In genomic region chr4:155130616-155131015, GRCm38 (mm10) we compare ENCODE assay signal across 12 mouse cellular contexts. TPM values are rescaled to one million over a fixed set of nuclear protein-coding genes. Genes with fewer than 3 reads are reported as not detected.
DNase-seq lines count a peak whose midpoint lies in the region; ATAC-seq and TF ChIP-seq lines count a peak whose summit lies in the region.
"Had no signal": no experiment of that assay in that cellular context is flagged by ENCODE, and none has a peak within 500 bp of the region (broad histone marks: within the 10 kb centered on the region; RNA-seq: fewer than 3 reads in every experiment).

No protein-coding gene starts in this region.

- 0 out of 2 replicates have a peak overlapping the region, but pooled peaks have one; percentile 44 for H3K27ac ChIP-seq in hindbrain, embryonic 13.5 days
- H3K27ac ChIP-seq in hindbrain, embryonic 11.5 days (ENCODE audit: low read depth, low read length), result no peak overlapping the region
- peak overlapping the region; percentile 83 for H3K27ac ChIP-seq in embryonic fibroblast, embryonic 13.5 days (ENCODE audit: insufficient read depth, low read length)

- TF ChIP-seq CTCF in embryonic fibroblast, embryonic 13.5 days (IDR thresholded peaks at IDR 0.05; ENCODE audit: borderline replicate concordance, insufficient read depth, low read length), result no peak

- H3K4me2 ChIP-seq in hindbrain, embryonic 13.5 days, result no peak overlapping the region
- no peak overlapping the region for H3K4me2 ChIP-seq in hindbrain, embryonic 11.5 days (replicated peaks; ENCODE audit: low read depth, low read length)
- peak overlapping the region; percentile 55 for H3K4me2 ChIP-seq in myocyte (ENCODE audit: low read depth)

- no peak for TF ChIP-seq POLR2A in embryonic fibroblast, embryonic 13.5 days (IDR thresholded peaks at IDR 0.05; ENCODE audit: low read depth, low read length)
- TF ChIP-seq POLR2A in myocyte (IDR thresholded peaks at IDR 0.05; ENCODE audit: insufficient read length, low read depth), result no peak

- no peaks in the 10 kb centered on the region for H3K27me3 ChIP-seq in hindbrain, embryonic 13.5 days
- no peaks in the 10 kb centered on the region for H3K27me3 ChIP-seq in hindbrain, embryonic 11.5 days (ENCODE audit: control insufficient read depth, insufficient read depth, low read length)
- no peaks in the 10 kb centered on the region for H3K27me3 ChIP-seq in myocyte (ENCODE audit: control insufficient read depth, insufficient read depth, insufficient read length)
- H3K27me3 ChIP-seq: Patski had no signal

- WGBS in hindbrain, embryonic 13.5 days, result 80% methylated on average over 7 of the region's 7 CpGs
- 83% methylated on average over 7 of the region's 7 CpGs for WGBS in hindbrain, embryonic 11.5 days

- H3K9ac ChIP-seq in hindbrain, embryonic 13.5 days, result no peak overlapping the region
- no peak overlapping the region for H3K9ac ChIP-seq in hindbrain, embryonic 11.5 days (ENCODE audit: low read depth, low read length)

- H3K9me3 ChIP-seq in hindbrain, embryonic 13.5 days, result no peaks in the 10 kb centered on the region
- no peaks in the 10 kb centered on the region for H3K9me3 ChIP-seq in hindbrain, embryonic 11.5 days (ENCODE audit: control insufficient read depth, low read length)

- H3K4me1 ChIP-seq in hindbrain, embryonic 13.5 days (replicated peaks), result peaks cover 55% of the 10 kb centered on the region
- H3K4me1 ChIP-seq in hindbrain, embryonic 11.5 days (replicated peaks; ENCODE audit: control insufficient read depth, insufficient read depth, low read length), result peaks cover 14% of the 10 kb centered on the region; the same call in 1 of the 2 replicates
- H3K4me1 ChIP-seq in embryonic fibroblast, embryonic 13.5 days (ENCODE audit: control insufficient read depth, insufficient read depth, low read length), result peaks cover 40% of the 10 kb centered on the region

- no peak overlapping the region for H3ac ChIP-seq in myocyte (ENCODE audit: control insufficient read depth, insufficient read length)

- H3K4me3 ChIP-seq in hindbrain, embryonic 13.5 days, result no peak overlapping the region
- H3K4me3 ChIP-seq in hindbrain, embryonic 11.5 days (ENCODE audit: low read depth, low read length), result no peak overlapping the region
- H3K4me3 ChIP-seq in embryonic fibroblast, embryonic 13.5 days (ENCODE audit: insufficient read depth, low read length), result no peak overlapping the region
- no peak overlapping the region for H3K4me3 ChIP-seq in myocyte
- H3K4me3 ChIP-seq: megakaryocyte, embryonic 14.5 days had no signal

- H3K36me3 ChIP-seq in hindbrain, embryonic 13.5 days, result no peaks in the 10 kb centered on the region
- H3K36me3 ChIP-seq in hindbrain, embryonic 11.5 days (ENCODE audit: control insufficient read depth, insufficient read depth, low read length), result no peaks in the 10 kb centered on the region
- no peaks in the 10 kb centered on the region for H3K36me3 ChIP-seq in myocyte (ENCODE audit: control insufficient read depth, insufficient read depth)

- no peaks in the 10 kb centered on the region for H3K79me2 ChIP-seq in myocyte (ENCODE audit: control insufficient read depth, insufficient read depth)

- DNase-seq in adrenal gland, postnatal 10 days, result peak; percentile 57
- no peak for DNase-seq in adrenal gland, postnatal 4 days (ENCODE audit: low spot score in 2 of 2)
- DNase-seq in hindbrain, embryonic 11.5 days (ENCODE audit: low spot score), result no peak
- DNase-seq in spleen, postnatal 10 days (ENCODE audit: low spot score in 2 of 2), result no peak
- DNase-seq in liver, result no peak
- DNase-seq: embryo, embryonic 11 days; kidney, postnatal 25 days had no signal

- no peak for ATAC-seq in hindbrain, embryonic 13.5 days (ENCODE audit: low FRiP score)
- no peak for ATAC-seq in hindbrain, embryonic 11.5 days (ENCODE audit: low FRiP score)

TF ChIP-seq in myocyte, 11 proteins besides CTCF, POLR2A, EP300 and RAD21:
- TF ChIP-seq SRF (IDR thresholded peaks at IDR 0.05; ENCODE audit: control insufficient read depth, insufficient read length, low read depth) (no peak), TCF12 (IDR thresholded peaks at IDR 0.05; ENCODE audit: insufficient read depth, poor library complexity, severe bottlenecking) (no peak), E2F4 (IDR thresholded peaks at IDR 0.05; ENCODE audit: insufficient read depth) (no peak), MAX (IDR thresholded peaks at IDR 0.05; ENCODE audit: low read depth) (no peak), CEBPB (IDR thresholded peaks at IDR 0.05; ENCODE audit: insufficient read depth, poor library complexity, severe bottlenecking) (no peak), USF1 (IDR thresholded peaks at IDR 0.05; ENCODE audit: low read depth) (no peak), REST (IDR thresholded peaks at IDR 0.05; ENCODE audit: insufficient read depth, insufficient read length) (no peak), POLR2AphosphoS2 (IDR thresholded peaks at IDR 0.05; ENCODE audit: insufficient read length, low read depth) (no peak), MYOD1 (IDR thresholded peaks at IDR 0.05; ENCODE audit: control insufficient read depth in 1 of 3, insufficient read length in 2 of 3, low read depth in 2 of 3) (no peak), MYOG (IDR thresholded peaks at IDR 0.05; ENCODE audit: control insufficient read depth in 1 of 3, insufficient read depth in 1 of 3, insufficient read length in 2 of 3, low read depth in 2 of 3) (no peak), TCF3 (IDR thresholded peaks at IDR 0.05; ENCODE audit: insufficient read length, low read depth) (no peak)

RNA-seq across cellular contexts. Expression of gene Morn1, which starts 44.2 kb away (rescaled TPM):
- total RNA-seq in adrenal gland, postnatal 10 days (2021), result 10 to 100 TPM in 1 of 2 experiments, 1 to 10 TPM in 1; 7.0 to 11.2 TPM
- 10 to 100 TPM; 12.1 to 14.9 TPM for total RNA-seq in adrenal gland, postnatal 4 days (2021)
- polyA plus RNA-seq in hindbrain, embryonic 13.5 days (2015; fragmentation: Nextera tagmentation; extraction: Ambion mirVana), result 7.1 and 8.0 TPM in 2 replicates
- polyA plus RNA-seq in hindbrain, embryonic 11.5 days (2014; fragmentation: Nextera tagmentation; extraction: Ambion mirVana), result 3.3 and 4.2 TPM in 2 replicates
- polyA plus RNA-seq in embryonic fibroblast, embryonic 13.5 days (2011; ENCODE audit: insufficient read length, low read depth, missing spikeins), result 3.9 and 5.0 TPM in 2 replicates
- polyA plus RNA-seq in myocyte (2012; fragmentation: generic; extraction: Trizol), result 2.6 TPM

RNA-seq across cellular contexts. Expression of gene Rer1, which starts 44.4 kb away (rescaled TPM):
- total RNA-seq in adrenal gland, postnatal 10 days (2021), result 10 to 100 TPM; 91.2 to 93.1 TPM
- 10 to 100 TPM; 90.8 to 96.1 TPM for total RNA-seq in adrenal gland, postnatal 4 days (2021)
- 123 and 132 TPM in 2 replicates for polyA plus RNA-seq in hindbrain, embryonic 13.5 days (2015; fragmentation: Nextera tagmentation; extraction: Ambion mirVana)
- 156 and 166 TPM in 2 replicates for polyA plus RNA-seq in hindbrain, embryonic 11.5 days (2014; fragmentation: Nextera tagmentation; extraction: Ambion mirVana)
- 148 and 162 TPM in 2 replicates for polyA plus RNA-seq in embryonic fibroblast, embryonic 13.5 days (2011; ENCODE audit: insufficient read length, low read depth, missing spikeins)
- polyA plus RNA-seq in myocyte (2012; fragmentation: generic; extraction: Trizol), result 117 TPM
